Mouse (Mus musculus): ENCODE results near the gene Mosmo. TPM values are rescaled to one million over a fixed set of nuclear protein-coding genes. Genes with fewer than 3 reads are reported as not detected.

The Mosmo gene
- total RNA-seq (2012; rRNA removed), result 14.0 and 15.9 TPM in 2 replicates
- 19.0 and 21.8 TPM in 2 replicates for total RNA-seq (2014; rRNA removed)
- polyA plus RNA-seq (2012; ENCODE audit: insufficient read length, low read depth), result 10.4 and 10.9 TPM in 2 replicates

GRCm38 (mm10) chr7:120677001-120677643 lies at the start of gene Mosmo:
Gene Mosmo (plus strand): TSS chr7:120677618.
- H3K9me3 ChIP-seq (replicated peaks; ENCODE audit: low read length), result no peaks in the 10 kb centered on the region
- TF ChIP-seq SIN3A (IDR thresholded peaks at IDR 0.05; ENCODE audit: low read length) (0 out of 2 replicates have a peak, but pooled peaks have one; percentile 40), BHLHE40 (IDR thresholded peaks at IDR 0.05; ENCODE audit: low read depth, low read length) (peak; percentile 11; the same call in 1 of the 2 replicates), ZNF384 (IDR thresholded peaks at IDR 0.05; ENCODE audit: low read depth, low read length) (no peak), HCFC1 (IDR thresholded peaks at IDR 0.05; ENCODE audit: low read depth, low read length) (peak; percentile 75), ELF1 (IDR thresholded peaks at IDR 0.05; ENCODE audit: low read depth, low read length) (peak; percentile 68), NRF1 (IDR thresholded peaks at IDR 0.05; ENCODE audit: low read depth, low read length) (no peak), USF1 (IDR thresholded peaks at IDR 0.05; ENCODE audit: low read depth, low read length) (no peak), MEF2A (IDR thresholded peaks at IDR 0.05; ENCODE audit: borderline replicate concordance, low read depth, low read length) (no peak), PAX5 (IDR thresholded peaks at IDR 0.05; ENCODE audit: low read length) (no peak), CHD2 (IDR thresholded peaks at IDR 0.05; ENCODE audit: low read length) (peak; percentile 49), E2F4 (IDR thresholded peaks at IDR 0.05; ENCODE audit: insufficient replicate concordance, low read depth, low read length) (no peak), IRF4 (IDR thresholded peaks at IDR 0.05; ENCODE audit: low read depth, low read length) (0 out of 2 replicates have a peak, but pooled peaks have one; percentile 25), KAT2A (IDR thresholded peaks at IDR 0.05; ENCODE audit: insufficient replicate concordance, low read length) (peak; percentile 27; the same call in 1 of the 2 replicates), NELFE (IDR thresholded peaks at IDR 0.05; ENCODE audit: low read depth, low read length) (peak; percentile 28; the same call in 1 of the 2 replicates), TCF12 (IDR thresholded peaks at IDR 0.05; ENCODE audit: low read depth, low read length) (0 out of 2 replicates have a peak, but pooled peaks have one; percentile 45), POLR2A (IDR thresholded peaks at IDR 0.05; ENCODE audit: low read depth, low read length) (peak; percentile 67), ZKSCAN1 (IDR thresholded peaks at IDR 0.05; ENCODE audit: borderline replicate concordance, low read depth, low read length) (no peak), UBTF (IDR thresholded peaks at IDR 0.05; ENCODE audit: low read depth, low read length) (no peak), MYC (IDR thresholded peaks at IDR 0.05; ENCODE audit: low read depth, low read length) (no peak), JUND (conservative IDR thresholded peaks at IDR 0.05; ENCODE audit: low read depth, low read length) (no peak)
- peak within 1 kb of the TSS; percentile 90 for H3K9ac ChIP-seq (ENCODE audit: insufficient read depth, low read depth)
- H3K36me3 ChIP-seq (replicated peaks in 1 of 2; ENCODE audit: control insufficient read depth in 1 of 2, insufficient read depth in 1 of 2, low read length in 1 of 2), result peaks cover 0 to 10% of the 10 kb centered on the region in 2 experiments
- H3K4me3 ChIP-seq (replicated peaks in 1 of 3; ENCODE audit: low read depth in 2 of 3, low read length in 2 of 3, poor library complexity in 1 of 3), result peak within 1 kb of the TSS; percentile 79 to 88 (median 82)
- peak within 1 kb of the TSS; percentile 97 for H3K4me2 ChIP-seq (ENCODE audit: insufficient read depth, low read depth, poor library complexity, severe bottlenecking)
- no peaks in the 10 kb centered on the region for H3K27me3 ChIP-seq (replicated peaks)
- peaks cover 9 to 28% of the 10 kb centered on the region in 2 experiments; a peak in 3 of 4 replicates for H3K4me1 ChIP-seq (ENCODE audit: control insufficient read depth in 1 of 2, insufficient read depth in 2 of 2)
- H3K79me2 ChIP-seq (replicated peaks; ENCODE audit: control insufficient read depth, extremely low read depth, insufficient read depth, poor library complexity, severe bottlenecking), result peaks cover 24% of the 10 kb centered on the region
- no peak within 1 kb of the TSS for H3K27ac ChIP-seq (ENCODE audit: insufficient read depth, low read depth)
- in situ Hi-C loops (cut with MboI; ENCODE audit: low pct_ligation_motif_present, low pct_unique_long_range_greater_than_20kb, low sequenced_read_pairs) (no loop called here), dilution Hi-C loops (cut with MboI; ENCODE audit: extremely low pct_ligation_motif_present, extremely low pct_unique_long_range_greater_than_20kb, low sequenced_read_pairs) (no loop called here)
- peak; percentile 51 for DNase-seq (ENCODE audit: extremely low read depth)

Measured in CH12.LX (cell line).